Mouse (Mus musculus): ENCODE measurements at regions not wholly inside any gene's neighbourhood (a gene's known extent, or its start where the extent isn't known, plus 50 kb on each side); places are given as distances from the start of the nearest gene placed in this dataset.

- Histone ChIP-seq H3K36me3 (ENCODE audit: control insufficient read depth, insufficient read depth, low read length, poor library complexity, severe bottlenecking) (no peaks in the 10 kb centered on the region), H3K27me3 (ENCODE audit: control insufficient read depth, insufficient read depth, low read length, poor library complexity, severe bottlenecking) (no peaks in the 10 kb centered on the region), H3K4me3 (ENCODE audit: low read depth, low read length) (no peak overlapping the region), H3K4me1 (ENCODE audit: control insufficient read depth, insufficient read depth, low read length) (no peaks in the 10 kb centered on the region), H3K9me3 (replicated peaks; ENCODE audit: control insufficient read depth, insufficient read depth, low read length, poor library complexity, severe bottlenecking) (no peaks in the 10 kb centered on the region), H3K9ac (ENCODE audit: low read depth, poor library complexity, severe bottlenecking) (no peak overlapping the region), H3K27ac (ENCODE audit: insufficient read depth, low read length) (no peak overlapping the region)
- no peak for TF ChIP-seq CTCF (IDR thresholded peaks at IDR 0.05; ENCODE audit: low read depth, low read length)
- no peak for TF ChIP-seq POLR2A (IDR thresholded peaks at IDR 0.05; ENCODE audit: insufficient read depth, low read length)
- TF ChIP-seq EP300 (IDR thresholded peaks at IDR 0.05; ENCODE audit: insufficient read depth, low read depth, low read length) = no peak
Measured at GRCm38 (mm10) chr16:70071471-70071870, 207.9 kb upstream of the Speer2 start.

- Histone ChIP-seq H3K36me3 (ENCODE audit: control insufficient read depth, insufficient read depth, low read length, poor library complexity, severe bottlenecking) (no peaks in the 10 kb centered on the region), H3K4me1 (ENCODE audit: control insufficient read depth, insufficient read depth, low read length) (no peaks in the 10 kb centered on the region), H3K9me3 (replicated peaks; ENCODE audit: control insufficient read depth, insufficient read depth, low read length, poor library complexity, severe bottlenecking) (no peaks in the 10 kb centered on the region), H3K27me3 (ENCODE audit: control insufficient read depth, insufficient read depth, low read length, poor library complexity, severe bottlenecking) (no peaks in the 10 kb centered on the region), H3K27ac (ENCODE audit: insufficient read depth, low read length) (no peak overlapping the region), H3K4me3 (ENCODE audit: low read depth, low read length) (no peak overlapping the region), H3K9ac (ENCODE audit: low read depth, poor library complexity, severe bottlenecking) (no peak overlapping the region)
- no peak for TF ChIP-seq CTCF (IDR thresholded peaks at IDR 0.05; ENCODE audit: low read depth, low read length)
- TF ChIP-seq EP300 (IDR thresholded peaks at IDR 0.05; ENCODE audit: insufficient read depth, low read depth, low read length) = no peak
- no peak for TF ChIP-seq POLR2A (IDR thresholded peaks at IDR 0.05; ENCODE audit: insufficient read depth, low read length)
Measured at GRCm38 (mm10) chr16:70073740-70074139, 210.2 kb upstream of the Speer2 start.

GRCm38 (mm10) chr16:70079497-70079896, 216.0 kb upstream of the Speer2 start:
- H3K36me3 ChIP-seq (ENCODE audit: control insufficient read depth, insufficient read depth, low read length, poor library complexity, severe bottlenecking) = no peaks in the 10 kb centered on the region
- no peak overlapping the region for H3K9ac ChIP-seq (ENCODE audit: low read depth, poor library complexity, severe bottlenecking)
- no peaks in the 10 kb centered on the region for H3K27me3 ChIP-seq (ENCODE audit: control insufficient read depth, insufficient read depth, low read length, poor library complexity, severe bottlenecking)
- H3K27ac ChIP-seq (ENCODE audit: insufficient read depth, low read length) = no peak overlapping the region
- no peaks in the 10 kb centered on the region for H3K9me3 ChIP-seq (replicated peaks; ENCODE audit: control insufficient read depth, insufficient read depth, low read length, poor library complexity, severe bottlenecking)
- no peak overlapping the region for H3K4me3 ChIP-seq (ENCODE audit: low read depth, low read length)
- no peaks in the 10 kb centered on the region for H3K4me1 ChIP-seq (ENCODE audit: control insufficient read depth, insufficient read depth, low read length)
- no peak for TF ChIP-seq POLR2A (IDR thresholded peaks at IDR 0.05; ENCODE audit: insufficient read depth, low read length)
- TF ChIP-seq EP300 (IDR thresholded peaks at IDR 0.05; ENCODE audit: insufficient read depth, low read depth, low read length) = no peak
- no peak for TF ChIP-seq CTCF (IDR thresholded peaks at IDR 0.05; ENCODE audit: low read depth, low read length)

GRCm38 (mm10) chr16:70091291-70091690, 222.5 kb upstream of the Gbe1 start:
- H3K27ac ChIP-seq (ENCODE audit: insufficient read depth, low read length) = no peak overlapping the region
- no peaks in the 10 kb centered on the region for H3K4me1 ChIP-seq (ENCODE audit: control insufficient read depth, insufficient read depth, low read length)
- no peak overlapping the region for H3K4me3 ChIP-seq (ENCODE audit: low read depth, low read length)
- H3K9me3 ChIP-seq (replicated peaks; ENCODE audit: control insufficient read depth, insufficient read depth, low read length, poor library complexity, severe bottlenecking) = no peaks in the 10 kb centered on the region
- TF ChIP-seq CTCF (IDR thresholded peaks at IDR 0.05; ENCODE audit: low read depth, low read length) (no peak), EP300 (IDR thresholded peaks at IDR 0.05; ENCODE audit: insufficient read depth, low read depth, low read length) (no peak), POLR2A (IDR thresholded peaks at IDR 0.05; ENCODE audit: insufficient read depth, low read length) (no peak)
- no peaks in the 10 kb centered on the region for H3K36me3 ChIP-seq (ENCODE audit: control insufficient read depth, insufficient read depth, low read length, poor library complexity, severe bottlenecking)
- no peak overlapping the region for H3K9ac ChIP-seq (ENCODE audit: low read depth, poor library complexity, severe bottlenecking)
- H3K27me3 ChIP-seq (ENCODE audit: control insufficient read depth, insufficient read depth, low read length, poor library complexity, severe bottlenecking) = no peaks in the 10 kb centered on the region

- Histone ChIP-seq H3K4me3 (ENCODE audit: low read depth, low read length) (no peak overlapping the region), H3K27ac (ENCODE audit: insufficient read depth, low read length) (no peak overlapping the region), H3K4me1 (ENCODE audit: control insufficient read depth, insufficient read depth, low read length) (no peaks in the 10 kb centered on the region), H3K36me3 (ENCODE audit: control insufficient read depth, insufficient read depth, low read length, poor library complexity, severe bottlenecking) (no peaks in the 10 kb centered on the region), H3K27me3 (ENCODE audit: control insufficient read depth, insufficient read depth, low read length, poor library complexity, severe bottlenecking) (no peaks in the 10 kb centered on the region), H3K9ac (ENCODE audit: low read depth, poor library complexity, severe bottlenecking) (no peak overlapping the region), H3K9me3 (replicated peaks; ENCODE audit: control insufficient read depth, insufficient read depth, low read length, poor library complexity, severe bottlenecking) (no peaks in the 10 kb centered on the region)
- TF ChIP-seq EP300 (IDR thresholded peaks at IDR 0.05; ENCODE audit: insufficient read depth, low read depth, low read length) = no peak
- no peak for TF ChIP-seq CTCF (IDR thresholded peaks at IDR 0.05; ENCODE audit: low read depth, low read length)
- no peak for TF ChIP-seq POLR2A (IDR thresholded peaks at IDR 0.05; ENCODE audit: insufficient read depth, low read length)
Measured at GRCm38 (mm10) chr16:70091963-70092362, 221.8 kb upstream of the Gbe1 start.

DNA sequence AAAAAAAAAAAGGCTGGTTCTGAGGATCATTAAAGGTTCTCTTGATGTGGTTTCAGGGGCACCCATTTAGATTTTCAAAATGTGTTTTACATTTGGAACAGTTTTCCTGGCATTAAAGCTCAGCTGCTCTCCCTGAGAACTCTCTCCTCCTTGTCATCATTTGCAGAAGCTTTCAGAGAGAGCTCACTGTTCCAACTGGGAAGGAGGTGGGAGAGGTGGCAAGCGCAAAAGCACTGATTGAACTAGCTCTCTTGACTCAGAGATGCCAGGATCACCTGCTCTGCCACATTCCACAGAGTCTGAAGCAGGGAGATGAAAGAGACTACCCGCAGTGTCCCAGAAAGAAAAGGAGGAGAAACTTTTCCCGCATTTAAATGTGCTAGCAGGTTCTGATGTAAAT, 220.5 kb upstream of the Gbe1 start:
- Histone ChIP-seq H3K27me3 (ENCODE audit: control insufficient read depth, insufficient read depth, low read length, poor library complexity, severe bottlenecking) (no peaks in the 10 kb centered on the region), H3K4me3 (ENCODE audit: low read depth, low read length) (no peak overlapping the region), H3K27ac (ENCODE audit: insufficient read depth, low read length) (no peak overlapping the region), H3K4me1 (ENCODE audit: control insufficient read depth, insufficient read depth, low read length) (no peaks in the 10 kb centered on the region), H3K9me3 (replicated peaks; ENCODE audit: control insufficient read depth, insufficient read depth, low read length, poor library complexity, severe bottlenecking) (no peaks in the 10 kb centered on the region), H3K9ac (ENCODE audit: low read depth, poor library complexity, severe bottlenecking) (no peak overlapping the region), H3K36me3 (ENCODE audit: control insufficient read depth, insufficient read depth, low read length, poor library complexity, severe bottlenecking) (no peaks in the 10 kb centered on the region)
- TF ChIP-seq CTCF (IDR thresholded peaks at IDR 0.05; ENCODE audit: low read depth, low read length) (no peak), POLR2A (IDR thresholded peaks at IDR 0.05; ENCODE audit: insufficient read depth, low read length) (no peak), EP300 (IDR thresholded peaks at IDR 0.05; ENCODE audit: insufficient read depth, low read depth, low read length) (no peak)

All from ES-Bruce4 (cell line).